Mouse (Mus musculus): ENCODE results near the gene Ktn1.

Ktn1 gene

DNA sequence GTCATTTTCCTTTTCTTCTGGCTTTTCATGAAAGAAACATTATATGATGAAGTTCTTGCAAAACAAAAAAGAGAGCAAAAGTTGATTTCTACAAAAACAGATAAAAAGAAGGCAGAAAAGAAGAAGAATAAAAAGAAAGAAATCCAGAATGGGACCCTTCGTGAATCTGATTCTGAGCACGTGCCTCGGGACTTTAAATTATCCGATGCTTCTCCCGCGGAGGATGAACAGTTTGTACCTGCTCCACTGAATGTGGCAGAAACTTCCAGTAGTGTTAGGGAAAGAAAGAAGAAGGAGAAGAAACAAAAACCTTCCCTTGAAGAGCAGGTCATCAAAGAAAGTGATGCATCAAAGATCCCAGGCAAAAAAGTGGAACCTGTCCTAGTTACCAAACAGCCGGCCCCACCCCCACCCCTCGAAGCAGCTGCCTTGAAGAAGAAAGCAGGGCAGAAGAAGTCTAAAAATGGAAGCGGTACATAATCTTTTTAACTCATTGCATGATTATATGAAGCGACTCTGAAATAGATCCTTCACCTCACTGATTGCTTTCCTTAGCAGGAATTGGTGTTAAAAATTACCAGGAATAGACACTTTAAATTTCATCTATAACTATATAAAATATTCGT, 15.7 kb downstream of the Ktn1 start:
- DNase-seq (ENCODE audit: low read depth in 2 of 2, low spot score in 2 of 2) = no peak

DNA sequence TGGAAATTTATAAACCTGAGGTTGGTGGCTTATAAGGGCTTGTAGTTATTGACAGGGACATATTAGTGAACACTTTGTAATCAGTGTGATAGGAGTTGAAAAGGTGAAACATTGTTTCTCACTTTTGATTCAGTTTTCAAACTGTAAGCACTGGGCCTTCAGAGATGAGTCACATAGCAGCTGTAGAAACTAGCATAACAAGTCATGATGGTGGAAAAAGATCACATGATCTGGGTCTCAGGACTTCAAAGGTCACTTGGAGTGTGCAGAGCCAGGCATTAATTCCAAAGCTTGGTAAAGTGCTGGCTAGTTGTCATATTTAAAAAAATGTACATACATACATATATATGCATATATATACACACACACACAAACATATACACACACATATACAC, 16.2 kb downstream of the Ktn1 start:
- no peak for DNase-seq (ENCODE audit: low read depth in 2 of 2, low spot score in 2 of 2)

DNA sequence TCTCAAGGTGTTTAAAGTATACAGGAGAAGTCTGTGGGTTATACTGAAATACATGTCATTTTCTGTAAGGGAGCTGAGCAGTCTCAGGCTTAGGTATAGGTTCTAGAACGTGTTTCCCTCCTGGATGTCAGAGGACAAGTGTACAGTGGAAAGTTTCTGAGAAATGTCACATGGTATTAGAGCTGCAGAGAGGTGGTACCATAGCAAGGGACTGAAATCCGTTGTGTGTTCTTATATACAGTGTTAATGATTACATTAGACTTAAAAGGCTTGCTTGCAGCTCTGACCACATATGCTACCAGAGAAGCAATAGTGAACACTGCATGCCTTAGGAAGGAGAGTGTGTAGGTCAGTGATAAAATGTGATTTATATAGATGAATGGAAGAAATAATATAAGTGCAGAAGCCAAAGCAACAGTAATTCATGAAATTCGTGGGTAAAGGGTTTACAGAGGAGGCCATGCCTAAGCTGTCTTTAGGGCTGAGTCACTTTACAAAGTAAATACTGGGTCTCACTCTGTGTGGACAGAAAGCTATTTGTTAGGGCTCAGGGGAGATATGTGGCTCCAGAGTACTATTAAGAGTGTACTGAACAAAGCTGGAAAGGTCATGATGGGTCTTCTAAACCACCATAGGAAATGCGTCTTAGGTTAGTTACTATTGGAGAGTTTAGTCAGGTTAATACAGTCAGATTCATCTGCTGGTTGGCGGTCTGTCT, 17.0 kb downstream of the Ktn1 start:
- DNase-seq (ENCODE audit: low read depth in 2 of 2, low spot score in 2 of 2) = no peak

DNA sequence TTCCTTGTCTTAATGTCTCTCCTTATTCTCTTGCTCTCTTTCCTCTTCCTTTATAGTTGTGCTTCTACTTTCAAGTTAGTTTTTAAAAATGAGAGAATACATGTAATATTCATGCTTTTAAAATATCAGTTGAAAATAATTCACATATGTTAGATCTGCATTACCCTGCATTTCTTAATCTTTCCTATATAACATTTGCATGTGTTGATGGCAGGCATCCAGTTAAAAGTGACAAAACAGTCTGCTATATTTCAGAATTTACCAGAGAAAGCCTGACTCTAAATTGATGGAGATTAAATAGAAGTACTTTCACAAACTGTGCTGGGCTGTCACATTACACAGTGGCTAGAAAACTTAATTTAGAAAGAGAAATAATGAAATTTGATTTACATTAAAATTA, 19.8 kb downstream of the Ktn1 start:
- no peak for DNase-seq (ENCODE audit: low read depth in 2 of 2, low spot score in 2 of 2)

DNA sequence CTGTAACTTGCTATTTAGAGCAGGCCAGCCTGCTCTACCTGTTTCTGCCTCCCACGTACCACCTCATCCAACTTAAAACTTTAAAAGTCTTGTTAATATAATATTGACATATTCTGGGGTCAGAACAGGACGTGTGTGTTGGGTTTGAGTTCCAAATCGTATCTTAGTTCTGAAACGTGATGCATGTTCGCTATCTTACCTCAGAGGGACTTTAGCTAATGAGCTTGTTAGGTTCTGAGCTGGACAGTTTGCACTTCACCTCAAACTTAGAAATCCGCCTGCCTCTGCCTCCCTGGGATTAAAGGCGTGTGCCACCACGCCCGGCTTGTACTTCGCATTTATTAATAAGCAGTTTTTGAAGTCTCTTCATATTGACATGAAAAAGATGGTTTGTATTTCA, 34.6 kb downstream of the Ktn1 start:
- no peak for DNase-seq (ENCODE audit: low read depth in 2 of 2, low spot score in 2 of 2)

DNA sequence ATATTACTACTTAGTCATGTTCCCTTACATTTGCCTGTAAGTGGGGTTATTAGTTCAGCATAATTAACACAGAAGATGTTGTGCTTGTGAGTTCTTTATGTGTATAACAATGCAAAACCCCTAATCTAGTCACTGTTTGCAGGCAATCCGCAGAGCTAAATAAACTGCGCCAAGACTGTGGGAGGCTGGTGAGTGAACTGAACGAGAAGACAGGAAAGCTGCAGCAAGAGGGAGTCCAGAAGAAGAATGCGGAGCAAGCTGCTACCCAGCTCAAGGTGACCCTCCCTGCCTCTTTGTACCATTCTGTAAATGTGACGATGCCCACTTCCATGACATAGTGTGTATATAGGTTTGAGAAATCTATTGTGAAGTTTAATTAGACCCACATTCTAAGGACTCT, 36.3 kb downstream of the Ktn1 start:
- no peak for DNase-seq (ENCODE audit: low read depth in 2 of 2, low spot score in 2 of 2)

DNA sequence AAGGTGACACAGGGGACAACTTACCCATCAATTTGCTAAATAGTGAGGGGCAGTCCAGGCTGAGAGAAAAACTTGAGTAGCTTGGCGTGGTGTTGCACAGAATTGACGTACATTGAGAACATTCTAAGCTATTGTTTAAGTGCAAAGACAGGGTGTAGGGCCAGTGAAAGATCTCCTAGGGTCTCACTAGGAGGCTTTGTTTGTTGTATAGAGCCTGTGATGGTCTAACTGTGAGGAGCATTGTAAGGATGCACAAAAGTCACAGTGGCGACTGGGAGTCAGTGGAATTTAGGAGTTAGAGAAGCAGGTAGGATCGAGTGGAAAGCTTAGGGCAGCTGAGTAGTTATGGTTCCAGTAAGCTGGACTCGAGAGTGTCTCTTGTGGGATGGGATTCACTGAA, 50.9 kb downstream of the Ktn1 start:
- DNase-seq (ENCODE audit: low read depth in 2 of 2, low spot score in 2 of 2) = no peak

DNA sequence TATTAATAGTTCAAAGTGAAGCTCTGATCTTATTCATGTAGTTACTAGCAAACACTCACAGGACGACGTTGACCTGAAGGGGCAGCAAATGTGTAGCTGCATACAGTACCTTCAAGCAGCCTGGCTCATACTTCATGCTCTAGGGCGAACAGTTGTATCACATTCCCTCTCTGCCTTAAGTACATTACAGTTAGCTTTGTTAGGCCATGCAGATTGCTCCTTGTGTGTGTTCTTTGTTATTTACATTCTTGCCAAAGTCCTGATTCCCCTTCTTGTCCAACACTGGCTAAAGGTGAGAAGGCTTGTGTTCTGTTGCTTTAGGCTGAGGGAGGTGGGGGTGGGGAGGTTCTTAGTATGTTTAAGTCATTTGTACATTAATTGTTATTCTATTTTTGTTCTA, 61.3 kb downstream of the Ktn1 start:
- no peak for DNase-seq (ENCODE audit: low read depth in 2 of 2, low spot score in 2 of 2)

DNA sequence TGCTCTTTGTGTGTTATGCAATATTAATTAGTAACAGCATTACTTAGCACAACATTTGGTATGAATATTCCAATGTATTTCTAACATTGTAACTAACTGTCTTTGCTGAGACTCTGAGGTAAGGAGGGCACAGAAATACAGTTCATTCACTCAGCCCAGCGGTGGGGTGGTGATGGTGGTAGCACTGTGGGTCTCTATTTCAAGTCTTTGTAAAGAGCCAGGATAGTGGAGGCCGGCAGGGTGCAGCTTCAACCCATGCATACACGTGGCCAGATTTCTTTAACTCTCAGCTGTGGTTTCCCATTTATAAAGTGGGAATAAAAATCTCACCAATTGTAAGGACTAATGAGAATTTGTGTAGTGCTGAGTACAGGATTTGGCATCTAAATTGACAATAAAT, 67.5 kb downstream of the Ktn1 start:
- DNase-seq (ENCODE audit: low read depth in 2 of 2, low spot score in 2 of 2) = no peak

DNA sequence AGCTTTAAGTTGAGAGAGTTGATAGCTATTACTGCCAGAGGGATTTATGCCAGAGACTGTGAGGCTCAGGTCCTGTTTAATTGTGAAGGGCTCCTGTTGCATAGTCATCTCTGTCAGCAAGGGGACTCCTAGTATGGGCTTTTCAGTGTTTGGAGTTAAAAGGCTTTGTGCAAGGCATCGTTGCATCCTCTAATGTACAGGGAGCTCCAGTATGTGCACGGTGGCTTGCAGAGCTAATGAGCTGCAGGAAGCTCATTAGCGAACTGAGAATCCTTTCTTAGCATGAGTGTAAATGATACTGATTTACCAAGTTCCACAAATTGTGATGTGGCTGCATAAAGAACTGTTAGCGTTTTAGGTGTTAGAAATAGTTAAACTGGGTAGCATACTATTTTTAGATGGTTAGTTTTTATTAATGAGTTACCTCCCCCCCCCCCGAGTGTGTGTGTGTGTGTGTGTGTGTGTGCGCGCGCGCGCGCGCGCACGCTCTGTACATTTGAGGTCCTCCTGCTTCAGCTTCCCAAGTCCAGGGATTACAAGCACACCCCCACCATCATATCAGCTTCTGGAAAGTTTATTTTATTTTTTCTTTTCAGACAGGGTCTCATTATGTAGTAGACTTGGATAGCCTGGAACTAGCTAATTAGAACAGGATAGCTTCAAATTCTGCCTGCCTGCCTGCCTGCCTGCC, 69.8 kb downstream of the Ktn1 start:
- DNase-seq (ENCODE audit: low read depth in 2 of 2, low spot score in 2 of 2) = no peak

DNA sequence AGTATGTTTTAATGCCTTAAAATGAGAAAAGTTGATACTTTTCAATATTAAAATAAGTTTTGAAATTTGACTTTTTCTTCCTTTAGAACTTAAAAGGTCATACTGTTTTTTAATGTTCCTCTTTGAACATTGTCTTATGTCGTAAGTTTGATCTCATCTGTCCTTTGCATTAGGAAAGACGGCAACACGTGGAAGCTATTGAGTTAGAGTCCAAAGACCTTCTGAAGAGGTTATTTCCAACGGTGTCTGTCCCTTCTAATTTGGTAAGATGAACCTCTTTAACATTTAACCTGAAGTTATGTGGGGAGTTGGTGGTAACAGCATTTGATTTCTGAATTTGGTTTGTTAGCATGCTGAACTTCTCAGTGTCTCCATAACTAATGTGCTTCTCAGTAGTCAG, 71.8 kb downstream of the Ktn1 start:
- DNase-seq (ENCODE audit: low read depth in 2 of 2, low spot score in 2 of 2) = no peak

DNA sequence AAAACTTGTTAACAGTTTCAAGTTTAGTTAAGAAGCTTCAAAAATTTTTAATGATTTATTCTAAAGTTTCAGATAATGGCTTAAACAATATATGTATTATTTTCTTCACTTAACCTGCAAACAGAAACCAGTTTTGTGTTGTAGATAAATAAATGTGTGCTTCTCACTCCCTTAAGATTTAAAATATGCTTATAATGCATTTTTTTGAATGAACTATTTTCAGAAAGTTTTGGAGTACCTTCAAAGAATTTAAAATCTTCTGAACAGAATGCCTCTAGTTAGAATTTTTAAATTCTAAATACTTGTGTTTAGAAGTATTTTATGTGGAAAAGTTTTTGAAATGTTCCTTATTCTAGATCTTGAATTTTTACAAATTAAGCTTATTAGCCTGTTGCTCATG, 74.8 kb downstream of the Ktn1 start:
- DNase-seq (ENCODE audit: low read depth in 2 of 2, low spot score in 2 of 2) = no peak

DNA sequence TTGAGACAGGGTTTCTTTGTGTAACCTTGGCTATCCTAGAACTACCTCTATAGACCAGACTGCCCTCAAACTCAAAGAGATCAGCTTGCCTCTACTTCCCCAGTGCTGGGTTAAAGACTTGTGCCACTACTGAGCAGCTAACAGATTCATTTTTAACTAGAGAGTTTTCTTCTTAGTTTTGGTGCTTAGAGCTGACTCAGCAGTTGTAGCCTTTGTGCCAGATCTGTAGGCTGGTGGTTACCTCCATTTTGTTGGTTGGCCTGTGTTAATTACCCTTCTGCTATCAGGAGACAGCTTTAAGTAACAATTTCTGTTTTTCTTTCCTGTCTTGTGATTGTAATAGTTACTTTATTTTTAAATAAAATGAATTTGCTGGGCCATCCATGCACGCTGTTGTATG, 80.3 kb downstream of the Ktn1 start:
- no peak for DNase-seq (ENCODE audit: low read depth in 2 of 2, low spot score in 2 of 2)

DNA sequence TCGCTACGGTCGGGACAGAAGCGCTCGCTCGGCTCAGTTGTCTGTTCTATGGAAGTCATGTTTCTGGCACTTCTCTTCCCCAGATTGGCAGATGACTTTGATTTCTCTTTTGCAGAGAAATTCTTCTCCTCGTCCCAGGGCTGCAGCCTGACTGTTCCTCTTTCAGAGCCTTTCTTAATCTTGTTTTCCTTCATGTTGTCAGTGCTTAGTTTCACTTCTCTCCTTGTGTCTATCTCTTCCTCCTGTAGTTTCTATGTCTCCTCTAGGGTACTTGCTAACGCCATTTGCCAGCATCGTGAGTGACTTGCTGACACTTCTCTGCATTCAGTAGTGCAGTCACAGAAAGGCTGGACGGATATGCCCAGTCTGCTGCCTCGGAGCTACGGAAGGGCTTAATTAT, 87.1 kb downstream of the Ktn1 start:
- DNase-seq (ENCODE audit: low read depth in 2 of 2, low spot score in 2 of 2) = no peak

DNA sequence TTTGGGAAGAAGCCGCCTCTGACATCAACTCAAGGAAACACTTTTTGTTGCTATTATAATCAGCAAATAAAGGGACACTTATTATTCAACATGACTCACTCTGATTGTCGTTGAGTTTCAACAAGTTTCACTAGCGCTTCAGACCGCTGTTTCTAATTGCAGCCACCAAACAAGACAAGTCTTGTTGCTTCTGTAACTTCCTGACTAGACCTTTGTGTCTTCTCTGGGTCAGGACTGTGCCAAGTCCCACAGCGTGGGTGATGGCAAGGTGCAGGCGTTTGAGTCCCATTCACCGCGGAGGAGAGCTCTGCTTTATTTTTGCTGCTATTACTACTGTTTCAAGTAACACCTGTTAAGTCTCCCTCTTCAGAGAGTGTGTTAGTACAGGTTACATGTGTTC, 88.2 kb downstream of the Ktn1 start:
- DNase-seq (ENCODE audit: low read depth in 2 of 2, low spot score in 2 of 2) = no peak

DNA sequence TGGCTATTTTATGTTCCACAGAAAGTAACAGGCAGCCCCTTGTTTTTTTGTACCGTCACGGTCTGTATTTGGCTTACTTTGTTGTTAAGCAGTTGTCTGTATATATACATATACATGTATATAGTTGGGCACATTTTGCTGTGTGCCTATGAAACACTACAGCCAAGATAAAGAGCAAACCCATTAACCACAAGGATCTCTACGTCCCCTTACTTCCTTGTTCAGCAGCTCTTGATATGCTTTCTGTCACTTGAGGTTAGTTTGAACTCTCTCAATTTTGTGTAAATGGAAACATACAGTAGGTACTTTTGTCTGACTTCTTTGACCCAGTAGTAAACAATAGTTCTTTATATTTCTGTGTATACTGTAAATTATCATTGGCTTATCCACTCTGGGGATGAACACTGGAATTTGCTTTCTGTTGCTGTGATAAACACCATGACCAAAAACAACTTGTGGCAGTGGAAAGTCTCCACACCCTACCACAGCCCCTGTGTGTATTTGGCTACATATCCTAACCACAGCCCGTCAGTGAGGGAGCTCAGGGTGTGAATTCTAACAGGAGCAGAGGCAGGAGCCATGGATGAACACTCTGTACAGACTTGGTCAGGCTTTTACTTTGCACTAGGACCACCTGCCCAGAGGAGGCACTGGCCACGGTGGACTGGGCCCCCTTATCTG, 92.2 kb downstream of the Ktn1 start:
- DNase-seq (ENCODE audit: low read depth in 2 of 2, low spot score in 2 of 2) = no peak

DNA sequence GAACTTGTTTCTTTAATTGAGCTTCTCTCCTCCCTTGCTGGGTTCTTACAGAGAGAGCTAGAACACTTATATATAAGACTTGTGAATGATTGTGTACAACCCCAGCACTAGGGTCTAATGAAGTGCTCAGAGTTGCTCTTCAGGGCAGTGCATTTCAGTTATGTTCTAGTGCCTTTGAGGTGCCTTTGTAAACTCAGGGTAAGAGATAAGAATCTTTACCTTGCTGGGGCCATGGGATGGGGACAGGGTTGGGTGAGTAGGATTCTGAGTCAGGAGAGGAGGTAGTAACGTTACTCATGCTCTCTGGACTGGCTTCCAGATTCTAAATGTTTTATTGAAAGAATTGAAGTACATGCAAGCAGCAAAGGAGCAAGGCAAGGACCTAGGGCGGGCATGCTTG, 92.8 kb downstream of the Ktn1 start:
- no peak for DNase-seq (ENCODE audit: low read depth in 2 of 2, low spot score in 2 of 2)

DNA sequence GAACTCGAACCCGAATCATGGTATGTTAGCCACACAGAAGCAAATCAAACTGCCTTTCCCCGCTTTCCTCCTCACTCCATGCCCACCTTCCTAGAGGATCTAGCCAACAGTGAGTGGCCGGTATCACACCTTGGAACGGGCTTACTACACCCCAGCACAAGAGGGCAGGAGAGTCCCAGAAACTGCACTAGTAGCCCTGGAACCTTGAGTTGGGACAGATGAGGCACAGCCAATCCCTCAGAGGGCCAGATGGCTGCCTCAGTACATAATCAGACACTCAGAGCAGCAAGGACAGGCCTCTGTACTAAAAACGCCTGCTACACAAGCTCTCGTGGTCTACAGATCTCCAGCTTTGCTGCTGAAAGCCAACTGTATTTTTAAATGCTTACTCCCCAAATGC, 94.4 kb downstream of the Ktn1 start:
- no peak for DNase-seq (ENCODE audit: low read depth in 2 of 2, low spot score in 2 of 2)

DNA sequence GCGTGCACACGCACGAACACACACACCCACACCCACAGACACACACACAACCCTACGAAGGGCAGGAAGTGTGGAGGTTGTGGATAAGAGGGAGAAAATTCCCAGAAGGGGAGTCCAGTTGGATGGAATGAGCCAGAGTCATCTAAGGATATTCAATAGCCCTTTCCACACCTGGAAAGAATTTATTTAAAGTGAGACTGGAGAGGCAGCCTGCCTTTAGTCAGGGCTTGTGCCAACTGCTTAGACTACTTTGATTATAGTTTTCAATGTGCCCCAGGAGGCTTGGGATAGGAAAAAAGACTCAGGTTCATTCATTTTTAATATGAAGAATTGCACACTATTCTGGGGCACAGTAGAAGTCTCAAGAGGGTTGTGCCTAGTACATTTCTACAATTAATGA, 96.8 kb downstream of the Ktn1 start:
- DNase-seq (ENCODE audit: low read depth in 2 of 2, low spot score in 2 of 2) = no peak

DNA sequence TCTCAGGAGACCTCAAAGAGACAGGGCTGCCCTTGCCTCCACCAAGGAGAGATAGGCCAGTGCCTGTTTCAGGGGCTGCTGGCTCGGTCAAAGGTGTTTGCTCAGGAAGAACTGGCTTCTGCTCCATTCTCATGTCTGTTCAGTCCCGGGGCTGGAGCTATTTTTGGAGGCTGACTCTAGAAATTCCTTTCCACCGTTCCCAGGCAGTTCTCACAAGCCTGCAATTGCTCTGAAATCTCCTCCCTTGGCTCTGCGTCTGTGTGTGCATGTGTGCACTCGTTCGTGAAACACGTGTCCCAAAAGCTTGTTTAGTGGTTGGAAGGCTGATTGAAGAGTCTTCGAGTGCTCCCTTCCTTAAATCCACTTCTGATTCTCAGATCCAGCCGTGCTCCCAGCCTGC, 99.3 kb downstream of the Ktn1 start:
- no peak for DNase-seq (ENCODE audit: low read depth in 2 of 2, low spot score in 2 of 2)

DNA sequence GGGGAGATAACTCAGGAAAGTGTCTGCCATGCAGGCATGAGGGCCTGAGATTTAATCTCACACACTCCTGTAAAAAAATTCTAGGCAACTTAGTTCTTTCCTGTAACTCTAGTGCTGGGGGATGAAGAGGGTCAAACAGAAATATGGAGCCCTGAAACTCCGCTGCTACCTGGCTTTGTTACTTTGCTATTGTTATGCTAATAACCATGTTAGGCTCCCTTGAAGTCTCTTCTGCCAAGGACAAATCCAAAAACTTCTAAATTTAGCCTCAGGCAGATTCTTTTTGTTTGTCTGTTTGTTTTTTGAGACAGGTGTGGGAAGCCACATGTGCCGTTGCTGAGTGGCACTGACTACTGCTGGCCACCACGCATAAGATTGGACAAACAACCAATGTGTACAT, 100.5 kb downstream of the Ktn1 start:
- DNase-seq (ENCODE audit: low read depth in 2 of 2, low spot score in 2 of 2) = no peak
